Mouse (Mus musculus): ENCODE measurements around the gene Ttc39a. TPM values are rescaled to one million over a fixed set of nuclear protein-coding genes. Genes with fewer than 3 reads are reported as not detected.

The Ttc39a gene
- polyA plus RNA-seq, 1 experiment: 5.5 TPM

DNA sequence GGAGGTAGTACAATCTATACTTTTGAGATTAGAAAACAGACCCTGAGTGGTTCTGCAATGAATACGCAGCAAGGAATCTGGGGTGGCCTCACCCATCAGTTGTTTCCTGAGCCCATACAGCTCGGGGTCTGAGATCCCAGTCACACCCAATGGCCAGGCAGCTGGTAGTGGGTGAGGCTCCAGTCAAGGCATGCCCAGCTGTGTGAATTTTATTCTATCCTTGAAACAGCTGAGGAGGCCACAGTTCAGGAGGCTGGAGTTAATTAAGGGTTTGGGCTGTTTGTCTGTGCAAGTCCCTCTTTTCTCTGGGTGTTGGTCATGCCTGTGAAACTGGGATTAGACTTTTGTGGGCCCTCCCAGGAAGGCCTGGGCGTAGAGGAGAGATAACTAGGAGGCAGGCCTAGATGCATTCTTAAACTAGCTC lies 33.4 kb downstream of the Ttc39a start:
- TF ChIP-seq POLR2A (IDR thresholded peaks at IDR 0.05; ENCODE audit: low read depth, low read length) (no peak), CTCF (IDR thresholded peaks at IDR 0.05; ENCODE audit: extremely low read depth, insufficient read depth, insufficient read length, insufficient replicate concordance) (no peak)
- H3K36me3 ChIP-seq (ENCODE audit: control insufficient read depth, insufficient read depth, low read length): no peaks in the 10 kb centered on the region
- peak overlapping the region; percentile 20; the same call in 1 of the 2 replicates for H3K27ac ChIP-seq (ENCODE audit: insufficient read depth, low read length)
- 75% methylated on average over 3 of the region's 3 CpGs for WGBS
- H3K4me3 ChIP-seq (ENCODE audit: extremely low read depth, insufficient read depth, insufficient read length): no peak overlapping the region
- no peak for DNase-seq (ENCODE audit: low read depth in 1 of 2, low spot score in 2 of 2)
- H3K4me1 ChIP-seq (ENCODE audit: control insufficient read depth, insufficient read depth, insufficient read length): no peaks in the 10 kb centered on the region
- no peaks in the 10 kb centered on the region for H3K27me3 ChIP-seq (ENCODE audit: control insufficient read depth, insufficient read depth, low read length)

DNA sequence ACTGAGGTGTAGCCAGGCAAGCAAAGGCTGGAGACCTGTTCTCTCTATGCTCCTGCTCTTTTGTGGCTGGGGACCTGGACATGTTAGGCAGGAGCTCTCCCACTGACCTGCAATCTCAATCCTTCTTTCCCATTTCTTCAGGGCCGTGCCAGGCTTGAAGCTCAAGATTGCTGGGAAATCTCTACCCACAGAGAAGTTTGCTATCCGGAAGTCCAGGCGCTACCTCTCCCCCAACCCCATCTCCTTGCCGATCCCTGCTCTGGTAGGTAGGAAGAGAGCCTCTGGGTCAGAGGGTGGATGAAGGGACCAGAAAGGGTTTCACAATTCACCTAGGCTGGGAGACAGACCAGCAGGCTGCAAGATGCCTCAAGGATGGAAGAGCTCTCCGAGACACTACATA lies 34.0 kb downstream of the Ttc39a start:
- H3K27ac ChIP-seq (ENCODE audit: insufficient read depth, low read length): peak overlapping the region; percentile 3; the same call in 1 of the 2 replicates
- DNase-seq (ENCODE audit: low read depth in 1 of 2, low spot score in 2 of 2): no peak
- 95% methylated on average over 5 of the region's 5 CpGs for WGBS
- H3K27me3 ChIP-seq (ENCODE audit: control insufficient read depth, insufficient read depth, low read length): no peaks in the 10 kb centered on the region
- TF ChIP-seq CTCF (IDR thresholded peaks at IDR 0.05; ENCODE audit: extremely low read depth, insufficient read depth, insufficient read length, insufficient replicate concordance): no peak
- no peak for TF ChIP-seq POLR2A (IDR thresholded peaks at IDR 0.05; ENCODE audit: low read depth, low read length)
- H3K4me3 ChIP-seq (ENCODE audit: extremely low read depth, insufficient read depth, insufficient read length): no peak overlapping the region
- H3K36me3 ChIP-seq (ENCODE audit: control insufficient read depth, insufficient read depth, low read length): no peaks in the 10 kb centered on the region
- H3K4me1 ChIP-seq (ENCODE audit: control insufficient read depth, insufficient read depth, insufficient read length): no peaks in the 10 kb centered on the region

DNA sequence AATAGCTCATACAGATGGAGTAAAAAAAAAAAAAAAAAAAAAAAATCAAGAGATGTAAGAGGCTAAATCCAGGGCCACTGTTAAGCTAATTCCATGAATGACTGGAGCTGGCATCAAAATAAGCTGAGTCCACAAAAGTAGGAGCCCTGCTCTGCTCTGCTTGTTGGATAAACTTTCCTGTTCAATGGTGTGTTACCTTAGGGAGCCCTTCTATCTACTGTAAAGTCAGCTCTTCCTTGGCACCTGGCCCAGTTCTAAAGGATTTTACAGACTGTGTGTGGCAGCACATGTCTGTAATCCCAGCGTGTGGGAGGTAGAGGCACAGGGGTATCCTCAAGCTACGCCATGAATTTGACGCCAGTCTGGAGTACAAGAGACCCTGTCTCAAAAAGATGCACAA lies 34.6 kb downstream of the Ttc39a start:
- Histone ChIP-seq H3K36me3 (ENCODE audit: control insufficient read depth, insufficient read depth, low read length) (no peaks in the 10 kb centered on the region), H3K4me1 (ENCODE audit: control insufficient read depth, insufficient read depth, insufficient read length) (no peaks in the 10 kb centered on the region), H3K27me3 (ENCODE audit: control insufficient read depth, insufficient read depth, low read length) (no peaks in the 10 kb centered on the region), H3K27ac (ENCODE audit: insufficient read depth, low read length) (no peak overlapping the region), H3K4me3 (ENCODE audit: extremely low read depth, insufficient read depth, insufficient read length) (no peak overlapping the region)
- TF ChIP-seq POLR2A (IDR thresholded peaks at IDR 0.05; ENCODE audit: low read depth, low read length) (no peak), CTCF (IDR thresholded peaks at IDR 0.05; ENCODE audit: extremely low read depth, insufficient read depth, insufficient read length, insufficient replicate concordance) (no peak)
- 90% methylated on average over 3 of the region's 3 CpGs for WGBS
- no peak for DNase-seq (ENCODE audit: low read depth in 1 of 2, low spot score in 2 of 2)

DNA sequence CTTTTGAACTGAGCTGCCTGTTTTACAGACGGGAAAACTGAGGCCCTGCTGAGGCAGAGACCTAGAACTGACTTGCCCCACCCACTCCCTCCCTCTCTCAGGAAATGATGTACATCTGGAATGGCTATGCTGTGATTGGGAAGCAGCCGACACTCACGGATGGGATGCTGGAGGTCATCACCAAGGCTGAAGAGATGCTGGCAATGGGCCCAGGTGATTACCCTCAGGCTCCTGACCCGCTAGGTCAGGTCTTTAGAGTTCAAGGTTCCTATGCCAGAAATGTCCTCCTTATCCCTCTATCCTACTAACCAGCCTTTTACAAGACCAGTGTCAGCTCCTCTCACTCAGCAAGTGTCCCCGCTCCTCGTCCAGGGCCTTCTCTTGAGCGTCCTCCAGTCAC lies 35.7 kb downstream of the Ttc39a start:
- no peaks in the 10 kb centered on the region for H3K27me3 ChIP-seq (ENCODE audit: control insufficient read depth, insufficient read depth, low read length)
- 93% methylated on average over 7 of the region's 7 CpGs for WGBS
- H3K27ac ChIP-seq (ENCODE audit: insufficient read depth, low read length): no peak overlapping the region
- no peaks in the 10 kb centered on the region for H3K36me3 ChIP-seq (ENCODE audit: control insufficient read depth, insufficient read depth, low read length)
- H3K4me1 ChIP-seq (ENCODE audit: control insufficient read depth, insufficient read depth, insufficient read length): no peaks in the 10 kb centered on the region
- DNase-seq (ENCODE audit: low read depth in 1 of 2, low spot score in 2 of 2): no peak
- no peak overlapping the region for H3K4me3 ChIP-seq (ENCODE audit: extremely low read depth, insufficient read depth, insufficient read length)
- no peak for TF ChIP-seq CTCF (IDR thresholded peaks at IDR 0.05; ENCODE audit: extremely low read depth, insufficient read depth, insufficient read length, insufficient replicate concordance)
- TF ChIP-seq POLR2A (IDR thresholded peaks at IDR 0.05; ENCODE audit: low read depth, low read length): no peak

DNA sequence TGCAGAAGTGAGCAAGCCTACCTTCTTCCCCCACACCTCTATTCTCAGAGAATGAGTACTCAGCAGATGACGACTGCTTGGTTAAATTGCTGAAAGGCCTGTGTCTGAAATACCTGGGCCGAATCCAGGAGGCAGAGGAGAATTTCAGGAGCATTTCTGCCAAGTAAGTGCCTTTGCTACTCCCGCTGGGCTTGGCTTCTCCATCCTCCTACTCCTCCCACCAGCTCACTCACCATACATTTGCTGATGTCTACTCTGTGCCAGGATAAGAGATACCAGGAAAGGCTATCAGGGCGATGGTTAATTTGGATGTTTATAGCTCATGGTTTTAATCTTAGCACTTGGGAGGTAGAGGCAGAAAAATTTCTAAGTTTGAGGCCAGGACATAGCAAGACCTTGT lies 36.2 kb downstream of the Ttc39a start:
- Histone ChIP-seq H3K4me3 (ENCODE audit: extremely low read depth, insufficient read depth, insufficient read length) (no peak overlapping the region), H3K27ac (ENCODE audit: insufficient read depth, low read length) (no peak overlapping the region), H3K27me3 (ENCODE audit: control insufficient read depth, insufficient read depth, low read length) (no peaks in the 10 kb centered on the region), H3K4me1 (ENCODE audit: control insufficient read depth, insufficient read depth, insufficient read length) (no peaks in the 10 kb centered on the region), H3K36me3 (ENCODE audit: control insufficient read depth, insufficient read depth, low read length) (no peaks in the 10 kb centered on the region)
- 88% methylated on average over 4 of the region's 4 CpGs for WGBS
- TF ChIP-seq POLR2A (IDR thresholded peaks at IDR 0.05; ENCODE audit: low read depth, low read length): no peak
- TF ChIP-seq CTCF (IDR thresholded peaks at IDR 0.05; ENCODE audit: extremely low read depth, insufficient read depth, insufficient read length, insufficient replicate concordance): no peak
- DNase-seq (ENCODE audit: low read depth in 1 of 2, low spot score in 2 of 2): no peak

DNA sequence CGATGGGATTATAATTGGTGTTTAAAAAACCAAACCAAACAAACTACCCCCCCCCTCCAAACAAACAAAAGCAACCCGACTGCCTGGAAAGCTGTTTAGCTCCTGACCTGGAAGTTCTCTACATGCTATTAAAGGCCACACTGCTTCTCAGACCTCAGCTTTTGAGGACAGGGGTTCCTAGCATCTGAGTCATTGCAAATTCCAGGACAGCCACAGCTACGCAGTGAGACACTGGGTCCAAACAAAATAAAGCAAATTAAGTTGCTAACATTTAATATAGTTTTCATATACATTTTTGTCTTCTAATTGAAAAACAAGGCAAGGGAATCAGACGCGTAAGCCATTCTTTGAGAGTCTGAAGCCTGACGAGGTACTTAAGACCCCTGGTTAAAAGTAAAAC lies 38.0 kb downstream of the Ttc39a start:
- Histone ChIP-seq H3K4me3 (ENCODE audit: extremely low read depth, insufficient read depth, insufficient read length) (no peak overlapping the region), H3K36me3 (ENCODE audit: control insufficient read depth, insufficient read depth, low read length) (no peaks in the 10 kb centered on the region), H3K27me3 (ENCODE audit: control insufficient read depth, insufficient read depth, low read length) (no peaks in the 10 kb centered on the region), H3K4me1 (ENCODE audit: control insufficient read depth, insufficient read depth, insufficient read length) (no peaks in the 10 kb centered on the region), H3K27ac (ENCODE audit: insufficient read depth, low read length) (no peak overlapping the region)
- no peak for TF ChIP-seq POLR2A (IDR thresholded peaks at IDR 0.05; ENCODE audit: low read depth, low read length)
- no peak for TF ChIP-seq CTCF (IDR thresholded peaks at IDR 0.05; ENCODE audit: extremely low read depth, insufficient read depth, insufficient read length, insufficient replicate concordance)
- no peak for DNase-seq (ENCODE audit: low read depth in 1 of 2, low spot score in 2 of 2)
- 88% methylated on average over 6 of the region's 6 CpGs for WGBS

DNA sequence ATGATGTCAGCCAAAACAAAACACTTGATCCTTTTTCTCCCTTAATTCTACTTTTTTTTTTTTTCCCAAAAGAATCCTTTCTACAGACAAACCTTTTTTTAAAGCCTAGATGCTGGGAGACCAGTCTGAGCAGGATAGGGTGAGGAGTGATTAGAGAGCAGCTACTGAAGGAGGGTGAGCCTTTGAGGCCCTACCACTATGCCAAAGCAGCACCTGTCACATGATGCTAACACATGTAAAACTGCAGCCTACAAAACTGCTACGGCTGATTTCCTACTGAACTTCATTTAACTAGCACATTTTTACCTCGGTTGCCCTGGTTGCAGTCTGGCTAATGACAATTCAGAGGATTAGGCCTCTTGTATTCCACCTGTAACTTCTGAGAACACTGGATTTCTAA lies 38.5 kb downstream of the Ttc39a start:
- no peak for DNase-seq (ENCODE audit: low read depth in 1 of 2, low spot score in 2 of 2)
- Histone ChIP-seq H3K4me1 (ENCODE audit: control insufficient read depth, insufficient read depth, insufficient read length) (no peaks in the 10 kb centered on the region), H3K27me3 (ENCODE audit: control insufficient read depth, insufficient read depth, low read length) (no peaks in the 10 kb centered on the region), H3K4me3 (ENCODE audit: extremely low read depth, insufficient read depth, insufficient read length) (no peak overlapping the region), H3K27ac (ENCODE audit: insufficient read depth, low read length) (no peak overlapping the region), H3K36me3 (ENCODE audit: control insufficient read depth, insufficient read depth, low read length) (no peaks in the 10 kb centered on the region)
- 75% methylated on average over 2 of the region's 2 CpGs for WGBS
- TF ChIP-seq POLR2A (IDR thresholded peaks at IDR 0.05; ENCODE audit: low read depth, low read length) (no peak), CTCF (IDR thresholded peaks at IDR 0.05; ENCODE audit: extremely low read depth, insufficient read depth, insufficient read length, insufficient replicate concordance) (no peak)
